Mouse (Mus musculus): ENCODE results near the gene Rftn1.

- TF ChIP-seq CTCF (IDR thresholded peaks at IDR 0.05; ENCODE audit: borderline replicate concordance, control insufficient read depth, extremely low read depth, insufficient read depth, low read length, poor library complexity) (no peak), POLR2A (IDR thresholded peaks at IDR 0.05; ENCODE audit: control insufficient read depth, extremely low read depth, insufficient read depth, low read length, poor library complexity) (no peak)
Measured at GRCm38 (mm10) chr17:50231206-50231605, 40.7 kb upstream of the Rftn1 start.

All from thymus, adult 2 months (tissue).